ENCODE assay signal across 8 mouse cellular contexts in the genomic region with DNA sequence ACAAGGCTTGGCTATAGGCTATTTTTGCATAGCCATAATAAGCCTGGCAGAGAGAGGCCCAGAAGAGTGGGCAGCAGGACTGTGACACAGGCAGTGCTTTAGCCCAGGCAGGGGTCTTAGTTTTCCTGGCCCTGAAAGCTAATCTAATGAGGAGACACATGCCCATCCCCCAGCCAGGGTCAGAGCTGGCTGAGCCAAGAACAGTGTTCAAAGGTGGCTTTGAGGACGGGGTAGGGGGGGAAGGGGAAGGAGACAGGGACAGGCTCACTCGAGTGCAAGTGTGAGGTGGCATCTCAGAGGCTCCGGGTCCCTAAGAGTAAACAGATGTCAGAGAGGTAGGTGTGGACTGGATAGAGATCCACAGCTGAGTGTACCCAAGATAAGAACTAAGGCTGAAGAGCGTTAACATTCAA. TPM values are rescaled to one million over a fixed set of nuclear protein-coding genes. Genes with fewer than 3 reads are reported as not detected.
DNase-seq lines count a peak whose midpoint lies in the region; ATAC-seq and TF ChIP-seq lines count a peak whose summit lies in the region.

No protein-coding gene starts in this region.

- TF ChIP-seq POLR2A in liver, adult 2 months (IDR thresholded peaks at IDR 0.05; ENCODE audit: extremely low read depth, insufficient read depth, low read length) = no peak

- 4% methylated on average over 4 of the region's 4 CpGs for WGBS in liver, adult 2 months
- 5% methylated on average over 4 of the region's 4 CpGs for WGBS in embryonic facial prominence, embryonic 12.5 days
- WGBS in intestine, embryonic 16.5 days = 4% methylated on average over 4 of the region's 4 CpGs
- WGBS in macrophage (ENCODE audit: missing documents) = 34% methylated on average over 4 of the region's 4 CpGs

- TF ChIP-seq CTCF in liver, adult 2 months (IDR thresholded peaks at IDR 0.05; ENCODE audit: low read depth, low read length) = no peak

- peaks cover 3% of the 10 kb centered on the region; the same call in 1 of the 2 replicates for H3K36me3 ChIP-seq in liver, adult 2 months (ENCODE audit: control insufficient read depth, insufficient read depth, low read length)
- H3K36me3 ChIP-seq in embryonic facial prominence, embryonic 12.5 days = no peaks in the 10 kb centered on the region
- no peaks in the 10 kb centered on the region for H3K36me3 ChIP-seq in intestine, embryonic 16.5 days (ENCODE audit: control insufficient read depth, insufficient read depth, low read length)
- no peaks in the 10 kb centered on the region for H3K36me3 ChIP-seq in macrophage (ENCODE audit: inconsistent target)

- H3K27ac ChIP-seq in liver, adult 2 months (replicated peaks; ENCODE audit: insufficient read depth, low read depth, low read length) = peak overlapping the region; percentile 99
- peak overlapping the region; percentile 92 for H3K27ac ChIP-seq in embryonic facial prominence, embryonic 12.5 days
- peak overlapping the region; percentile 98 for H3K27ac ChIP-seq in intestine, embryonic 16.5 days (ENCODE audit: low read length)
- H3K27ac ChIP-seq in macrophage = peak overlapping the region; percentile 91

- peak overlapping the region; percentile 98 for H3K4me2 ChIP-seq in embryonic facial prominence, embryonic 12.5 days (replicated peaks)
- H3K4me2 ChIP-seq in intestine, embryonic 16.5 days (ENCODE audit: low read depth, low read length) = peak overlapping the region; percentile 93

- peak overlapping the region; percentile 100; the same call in 1 of the 2 replicates for H3K4me3 ChIP-seq in liver, adult 2 months (ENCODE audit: insufficient read depth, low read depth, low read length)
- H3K4me3 ChIP-seq in embryonic facial prominence, embryonic 12.5 days = peak overlapping the region; percentile 66
- H3K4me3 ChIP-seq in intestine, embryonic 16.5 days (ENCODE audit: low read length) = peak overlapping the region; percentile 74
- peak overlapping the region; percentile 47; the same call in 1 of the 2 replicates for H3K4me3 ChIP-seq in macrophage (ENCODE audit: inconsistent target)

- H3K4me1 ChIP-seq in liver, adult 2 months (ENCODE audit: control insufficient read depth, insufficient read depth, low read length) = peaks cover 39% of the 10 kb centered on the region
- peaks cover 73% of the 10 kb centered on the region for H3K4me1 ChIP-seq in embryonic facial prominence, embryonic 12.5 days
- peaks cover 68% of the 10 kb centered on the region for H3K4me1 ChIP-seq in intestine, embryonic 16.5 days (ENCODE audit: control insufficient read depth, insufficient read depth, low read length)

- H3K9ac ChIP-seq in liver, adult 2 months (ENCODE audit: low read depth, low read length) = peak overlapping the region; percentile 100; the same call in 1 of the 2 replicates
- H3K9ac ChIP-seq in embryonic facial prominence, embryonic 12.5 days = 0 out of 2 replicates have a peak overlapping the region, but pooled peaks have one; percentile 11
- peak overlapping the region; percentile 84 for H3K9ac ChIP-seq in intestine, embryonic 16.5 days (ENCODE audit: low read depth, low read length)

- DNase-seq in liver, adult 2 months (ENCODE audit: extremely low read depth, low read depth, low spot score) = peak; percentile 69
- DNase-seq in liver (no peak), adipocyte (ENCODE audit: low spot score) (no peak)
- no peak for DNase-seq in urinary bladder, postnatal 25 days (ENCODE audit: low spot score)
- no peak for DNase-seq in layer of hippocampus, adult 9-10 months (ENCODE audit: low spot score)

- ATAC-seq in embryonic facial prominence, embryonic 12.5 days (ENCODE audit: insufficient number of reproducible peaks, insufficient read depth, low FRiP score, low TSS enrichment) = no peak
- ATAC-seq in intestine, embryonic 16.5 days = peak; percentile 12

- H3K27me3 ChIP-seq in liver, adult 2 months (ENCODE audit: control insufficient read depth, insufficient read depth, low read length) = no peaks in the 10 kb centered on the region
- no peaks in the 10 kb centered on the region for H3K27me3 ChIP-seq in embryonic facial prominence, embryonic 12.5 days
- H3K27me3 ChIP-seq in intestine, embryonic 16.5 days (replicated peaks; ENCODE audit: control insufficient read depth, insufficient read depth, low read length) = no peaks in the 10 kb centered on the region

- peaks cover 60% of the 10 kb centered on the region for H3K79me2 ChIP-seq in liver, adult 2 months (ENCODE audit: control insufficient read depth, insufficient read depth, low read length)
- H3K79me2 ChIP-seq in macrophage (ENCODE audit: inconsistent target) = peaks cover 74% of the 10 kb centered on the region

- H3K9me3 ChIP-seq in embryonic facial prominence, embryonic 12.5 days = no peaks in the 10 kb centered on the region
- H3K9me3 ChIP-seq in intestine, embryonic 16.5 days (ENCODE audit: control insufficient read depth, low read length) = no peaks in the 10 kb centered on the region

RNA-seq across cellular contexts. Expression of a gene that starts 3.7 kb away (rescaled TPM):
- 5.8 and 9.2 TPM in 2 replicates for total RNA-seq in liver, adult 2 months (2014; rRNA removed)
- polyA plus RNA-seq in liver, adult 2 months (2012; rRNA removed) = 9.7 and 10.4 TPM in 2 replicates
- polyA plus RNA-seq in embryonic facial prominence, embryonic 12.5 days (2016; fragmentation: Nextera tagmentation; extraction: Ambion mirVana) = 3.4 and 4.6 TPM in 2 replicates
- polyA plus RNA-seq in intestine, embryonic 16.5 days (2015; fragmentation: Nextera tagmentation; extraction: Ambion mirVana) = 5.0 and 5.1 TPM in 2 replicates
- 100 to 1,000 TPM in 15 of 26 experiments, 10 to 100 TPM in 10, 1 to 10 TPM in 1; 10.0 to 493 (median 150) TPM for total RNA-seq in macrophage (2018; cell fraction: chromatin; rRNA removed)
- total RNA-seq in macrophage (2018; cell fraction: cytosol; rRNA removed) = 100 to 1,000 TPM in 12 of 26 experiments, 10 to 100 TPM in 13, 1 to 10 TPM in 1; 8.5 to 831 (median 91.1) TPM
- 100 to 1,000 TPM in 18 of 26 experiments, 10 to 100 TPM in 8; 12.4 to 779 (median 246) TPM for total RNA-seq in macrophage (2018; cell fraction: nucleus; rRNA removed)
- polyA plus RNA-seq in macrophage (2018) = 5.0 to 8.4 TPM (median 8.0 TPM) in 3 replicates

RNA-seq across cellular contexts. Expression of a gene that starts 42.6 kb away (rescaled TPM):
- total RNA-seq in liver, adult 2 months (2014; rRNA removed) = under 0.01 and 0.09 TPM in 2 replicates
- polyA plus RNA-seq in liver, adult 2 months (2012; rRNA removed) = 0.11 TPM in 2 replicates
- 0.33 and 0.37 TPM in 2 replicates for polyA plus RNA-seq in embryonic facial prominence, embryonic 12.5 days (2016; fragmentation: Nextera tagmentation; extraction: Ambion mirVana)
- 0.06 and 0.07 TPM in 2 replicates for polyA plus RNA-seq in intestine, embryonic 16.5 days (2015; fragmentation: Nextera tagmentation; extraction: Ambion mirVana)
- total RNA-seq in macrophage (2018; cell fraction: chromatin; rRNA removed) = not detected
- total RNA-seq in macrophage (2018; cell fraction: cytosol; rRNA removed) = not detected
- total RNA-seq in macrophage (2018; cell fraction: nucleus; rRNA removed) = not detected
- polyA plus RNA-seq in macrophage (2018) = not detected in 3 replicates

RNA-seq across cellular contexts. Expression of a gene that starts 43.4 kb away (rescaled TPM):
- total RNA-seq in liver, adult 2 months (2014; rRNA removed) = 0.07 TPM in 1 of 2 replicates, not detected in the other
- polyA plus RNA-seq in liver, adult 2 months (2012; rRNA removed) = not detected in 2 replicates
- 0.23 and 0.37 TPM in 2 replicates for polyA plus RNA-seq in embryonic facial prominence, embryonic 12.5 days (2016; fragmentation: Nextera tagmentation; extraction: Ambion mirVana)
- 0.04 TPM in 1 of 2 replicates, not detected in the other for polyA plus RNA-seq in intestine, embryonic 16.5 days (2015; fragmentation: Nextera tagmentation; extraction: Ambion mirVana)
- total RNA-seq in macrophage (2018; cell fraction: chromatin; rRNA removed) = 1 to 10 TPM in 15 of 26 experiments, under 1 TPM in 11; 0.25 to 7.3 (median 1.7) TPM
- 1 to 10 TPM in 4 of 26 experiments, under 1 TPM in 22; 0.03 to 1.3 (median 0.32) TPM for total RNA-seq in macrophage (2018; cell fraction: cytosol; rRNA removed)
- 1 to 10 TPM in 13 of 26 experiments, under 1 TPM in 13; 0.27 to 4.3 (median 0.97) TPM for total RNA-seq in macrophage (2018; cell fraction: nucleus; rRNA removed)
- 0.05 to 0.09 TPM (median 0.06 TPM) in 3 replicates for polyA plus RNA-seq in macrophage (2018)

RNA-seq across cellular contexts. Expression of a gene that starts 43.4 kb away (rescaled TPM):
- total RNA-seq in liver, adult 2 months (2014; rRNA removed) = 10.9 and 11.5 TPM in 2 replicates
- 18.1 and 20.7 TPM in 2 replicates for polyA plus RNA-seq in liver, adult 2 months (2012; rRNA removed)
- polyA plus RNA-seq in embryonic facial prominence, embryonic 12.5 days (2016; fragmentation: Nextera tagmentation; extraction: Ambion mirVana) = 27.0 and 28.8 TPM in 2 replicates
- 39.3 and 39.5 TPM in 2 replicates for polyA plus RNA-seq in intestine, embryonic 16.5 days (2015; fragmentation: Nextera tagmentation; extraction: Ambion mirVana)
- total RNA-seq in macrophage (2018; cell fraction: chromatin; rRNA removed) = 10 to 100 TPM in 11 of 26 experiments, 1 to 10 TPM in 15; 1.7 to 16.2 (median 8.2) TPM
- total RNA-seq in macrophage (2018; cell fraction: cytosol; rRNA removed) = 10 to 100 TPM in 14 of 26 experiments, 1 to 10 TPM in 12; 4.2 to 15.1 (median 10.6) TPM
- 10 to 100 TPM in 9 of 26 experiments, 1 to 10 TPM in 17; 2.4 to 24.8 (median 6.7) TPM for total RNA-seq in macrophage (2018; cell fraction: nucleus; rRNA removed)
- 5.6 to 12.2 TPM (median 9.6 TPM) in 3 replicates for polyA plus RNA-seq in macrophage (2018)

Comparison
In these comparisons a context has a peak if more than half of its experiments do, and no peak if none do; other contexts are left out.
1. H3K4me3 ChIP-seq: peak in every context shown above with its lines; median percentile 100 in liver, adult 2 months; 74 in intestine, embryonic 16.5 days; 66 in embryonic facial prominence, embryonic 12.5 days; 47 in macrophage.
2. H3K9ac ChIP-seq: peak in every context shown above with its lines; median percentile 100 in liver, adult 2 months; 84 in intestine, embryonic 16.5 days; 11 in embryonic facial prominence, embryonic 12.5 days.